Comparison of ENCODE assay signal across 23 mouse cellular contexts in genomic region chr17:27523121-27523520, GRCm38 (mm10). TPM values are rescaled to one million over a fixed set of nuclear protein-coding genes. Genes with fewer than 3 reads are reported as not detected.
DNase-seq lines count a peak whose midpoint lies in the region; ATAC-seq and TF ChIP-seq lines count a peak whose summit lies in the region.
"Had no signal": no experiment of that assay in that cellular context is flagged by ENCODE, and none has a peak within 500 bp of the region (broad histone marks: within the 10 kb centered on the region; RNA-seq: fewer than 3 reads in every experiment).

No protein-coding gene starts in this region.

- H3K4me3 ChIP-seq in midbrain, embryonic 10.5 days = no peak overlapping the region
- H3K4me3 ChIP-seq in midbrain, embryonic 16.5 days (ENCODE audit: low read depth, low read length) = no peak overlapping the region
- H3K4me3 ChIP-seq in midbrain, postnatal 0 days (ENCODE audit: low read depth, low read length) = no peak overlapping the region
- no peak overlapping the region for H3K4me3 ChIP-seq in midbrain, embryonic 15.5 days
- H3K4me3 ChIP-seq: embryonic facial prominence, embryonic 12.5 days; embryonic facial prominence, embryonic 15.5 days; erythroblast, embryonic 14.5 days; forebrain, embryonic 10.5 days; forebrain, embryonic 12.5 days had no signal

- H3K36me3 ChIP-seq in midbrain, embryonic 10.5 days = no peaks in the 10 kb centered on the region
- H3K36me3 ChIP-seq in midbrain, embryonic 16.5 days (ENCODE audit: control insufficient read depth, insufficient read depth, low read length) = no peaks in the 10 kb centered on the region
- H3K36me3 ChIP-seq in midbrain, postnatal 0 days (ENCODE audit: insufficient read depth, low read length) = no peaks in the 10 kb centered on the region
- no peaks in the 10 kb centered on the region for H3K36me3 ChIP-seq in midbrain, embryonic 15.5 days (replicated peaks)
- H3K36me3 ChIP-seq: embryonic facial prominence, embryonic 12.5 days; embryonic facial prominence, embryonic 15.5 days; forebrain, embryonic 10.5 days; forebrain, embryonic 12.5 days had no signal

- peaks cover 37% of the 10 kb centered on the region for H3K4me1 ChIP-seq in midbrain, embryonic 10.5 days
- H3K4me1 ChIP-seq in midbrain, embryonic 16.5 days (ENCODE audit: control insufficient read depth, insufficient read depth, low read length) = peaks cover 15% of the 10 kb centered on the region
- H3K4me1 ChIP-seq in midbrain, postnatal 0 days (ENCODE audit: insufficient read depth, low read length) = peaks cover 8% of the 10 kb centered on the region; the same call in 1 of the 2 replicates
- H3K4me1 ChIP-seq in midbrain, embryonic 15.5 days = peaks cover 24% of the 10 kb centered on the region

- no peak for TF ChIP-seq CTCF in midbrain, postnatal 0 days (IDR thresholded peaks at IDR 0.05)

- intact Hi-C loops in gastrocnemius, postnatal 14 days (cut with DNase I; ENCODE audit: low total_unique reads) = loop anchor here (5.0 kb wide), 2 partner anchors 266 to 311 kb away; no protein-coding TSS in a partner anchor

- peaks cover 38% of the 10 kb centered on the region for H3K27me3 ChIP-seq in midbrain, embryonic 10.5 days (ENCODE audit: low read depth, poor library complexity, severe bottlenecking)
- H3K27me3 ChIP-seq in midbrain, embryonic 16.5 days (ENCODE audit: control insufficient read depth, insufficient read depth, low read depth, low read length) = peaks cover 9% of the 10 kb centered on the region
- H3K27me3 ChIP-seq in midbrain, postnatal 0 days (ENCODE audit: insufficient read depth, low read length) = no peaks in the 10 kb centered on the region; the same call in 1 of the 2 replicates
- peaks cover 13% of the 10 kb centered on the region; the same call in 1 of the 2 replicates for H3K27me3 ChIP-seq in midbrain, embryonic 15.5 days (replicated peaks)

- H3K9me3 ChIP-seq in midbrain, embryonic 10.5 days (replicated peaks) = no peaks in the 10 kb centered on the region
- H3K9me3 ChIP-seq in midbrain, embryonic 16.5 days (replicated peaks; ENCODE audit: control insufficient read depth, low read length, poor library complexity, severe bottlenecking) = no peaks in the 10 kb centered on the region
- H3K9me3 ChIP-seq in midbrain, postnatal 0 days (ENCODE audit: low read length) = no peaks in the 10 kb centered on the region
- H3K9me3 ChIP-seq in midbrain, embryonic 15.5 days = no peaks in the 10 kb centered on the region
- H3K9me3 ChIP-seq: embryonic facial prominence, embryonic 12.5 days; embryonic facial prominence, embryonic 15.5 days; forebrain, embryonic 10.5 days; forebrain, embryonic 12.5 days had no signal

- ATAC-seq in midbrain, embryonic 16.5 days = no peak
- ATAC-seq in midbrain, postnatal 0 days (ENCODE audit: low FRiP score) = no peak
- ATAC-seq in midbrain, embryonic 15.5 days (replicated peaks) = no peak
- ATAC-seq: forebrain, embryonic 14.5 days; forebrain, embryonic 16.5 days had no signal

- no peak overlapping the region for H3K4me2 ChIP-seq in midbrain, embryonic 16.5 days (ENCODE audit: low read length)
- no peak overlapping the region for H3K4me2 ChIP-seq in midbrain, postnatal 0 days (ENCODE audit: low read depth, low read length, poor library complexity, severe bottlenecking)
- no peak overlapping the region for H3K4me2 ChIP-seq in midbrain, embryonic 15.5 days
- H3K4me2 ChIP-seq: embryonic facial prominence, embryonic 12.5 days; embryonic facial prominence, embryonic 15.5 days; forebrain, embryonic 12.5 days had no signal

- H3K9ac ChIP-seq in midbrain, embryonic 16.5 days (ENCODE audit: low read depth, low read length) = no peak overlapping the region
- H3K9ac ChIP-seq in midbrain, postnatal 0 days (replicated peaks; ENCODE audit: low read length, poor library complexity, severe bottlenecking) = 0 out of 2 replicates have a peak overlapping the region, but pooled peaks have one; percentile 42
- H3K9ac ChIP-seq in midbrain, embryonic 15.5 days = no peak overlapping the region
- H3K9ac ChIP-seq: embryonic facial prominence, embryonic 12.5 days; embryonic facial prominence, embryonic 15.5 days; forebrain, embryonic 12.5 days had no signal

- peak; percentile 48 to 58 for DNase-seq in cerebellum, postnatal 25 days
- DNase-seq in cerebellum, postnatal 4 days (ENCODE audit: low spot score in 2 of 2) = no peak
- peak; percentile 2 for DNase-seq in gastrocnemius, postnatal 10 days
- no peak for DNase-seq in gastrocnemius, postnatal 14 days
- DNase-seq in midbrain, embryonic 10.5 days (ENCODE audit: low spot score) = no peak
- no peak for DNase-seq in midbrain, postnatal 0 days (ENCODE audit: low spot score)
- DNase-seq: adrenal gland, adult 2 months; adrenal gland, postnatal 10 days; adrenal gland, postnatal 25 days; cerebellum, adult 11 months; cerebellum, adult 9-10 months; embryo, embryonic 11 days had no signal

- WGBS in midbrain, embryonic 10.5 days = 45% methylated on average over 7 of the region's 7 CpGs
- WGBS in midbrain, embryonic 16.5 days = 47% methylated on average over 7 of the region's 7 CpGs
- WGBS in midbrain, postnatal 0 days = 54% methylated on average over 7 of the region's 7 CpGs
- 44% methylated on average over 7 of the region's 7 CpGs for WGBS in midbrain, embryonic 15.5 days

- H3K27ac ChIP-seq in midbrain, embryonic 10.5 days (replicated peaks) = 0 out of 2 replicates have a peak overlapping the region, but pooled peaks have one; percentile 5
- no peak overlapping the region for H3K27ac ChIP-seq in midbrain, embryonic 16.5 days (ENCODE audit: low read length)
- H3K27ac ChIP-seq in midbrain, postnatal 0 days (ENCODE audit: low read depth, low read length) = no peak overlapping the region
- H3K27ac ChIP-seq in midbrain, embryonic 15.5 days = no peak overlapping the region
- H3K27ac ChIP-seq: embryonic facial prominence, embryonic 12.5 days; embryonic facial prominence, embryonic 15.5 days; forebrain, embryonic 10.5 days; forebrain, embryonic 12.5 days had no signal

RNA-seq across cellular contexts. Expression of gene Grm4, which starts 1.9 kb away (rescaled TPM):
- total RNA-seq in gastrocnemius, postnatal 10 days (2021) = under 1 TPM; 0.16 to 0.32 TPM
- total RNA-seq in gastrocnemius, postnatal 14 days (2021) = not detected
- polyA plus RNA-seq in midbrain, embryonic 10.5 days (2016; fragmentation: Nextera tagmentation; extraction: Ambion mirVana) = 2.8 and 3.5 TPM in 2 replicates
- 7.5 and 11.0 TPM in 2 replicates for polyA plus RNA-seq in midbrain, embryonic 16.5 days (2015; fragmentation: Nextera tagmentation; extraction: Ambion mirVana)
- 37.6 and 54.0 TPM in 2 replicates for total RNA-seq in midbrain, postnatal 0 days (2014; rRNA removed)
- 11.1 and 12.5 TPM in 2 replicates for polyA plus RNA-seq in midbrain, postnatal 0 days (2015; fragmentation: Nextera tagmentation; extraction: Ambion mirVana)
- 10.7 and 10.9 TPM in 2 replicates for polyA plus RNA-seq in midbrain, embryonic 15.5 days (2015; fragmentation: Nextera tagmentation; extraction: Ambion mirVana)
- total RNA-seq: MEL had no signal
- polyA plus RNA-seq: C2C12; erythroblast, embryonic 14.5 days had no signal

RNA-seq across cellular contexts. Expression of gene Hmga1, which starts 33.2 kb away (rescaled TPM):
- 10 to 100 TPM; 24.9 to 27.0 TPM for total RNA-seq in gastrocnemius, postnatal 10 days (2021)
- 10 to 100 TPM; 17.2 to 18.7 TPM for total RNA-seq in gastrocnemius, postnatal 14 days (2021)
- 620 and 831 TPM in 2 replicates for polyA plus RNA-seq in midbrain, embryonic 10.5 days (2016; fragmentation: Nextera tagmentation; extraction: Ambion mirVana)
- polyA plus RNA-seq in midbrain, embryonic 16.5 days (2015; fragmentation: Nextera tagmentation; extraction: Ambion mirVana) = 124 and 134 TPM in 2 replicates
- 135 and 138 TPM in 2 replicates for total RNA-seq in midbrain, postnatal 0 days (2014; rRNA removed)
- polyA plus RNA-seq in midbrain, postnatal 0 days (2015; fragmentation: Nextera tagmentation; extraction: Ambion mirVana) = 144 and 154 TPM in 2 replicates
- polyA plus RNA-seq in midbrain, embryonic 15.5 days (2015; fragmentation: Nextera tagmentation; extraction: Ambion mirVana) = 138 and 141 TPM in 2 replicates

RNA-seq across cellular contexts. Expression of gene AI413582, which starts 42.4 kb away (rescaled TPM):
- total RNA-seq in gastrocnemius, postnatal 10 days (2021) = 1 to 10 TPM; 3.5 to 4.7 TPM
- total RNA-seq in gastrocnemius, postnatal 14 days (2021) = 1 to 10 TPM; 2.6 to 4.4 TPM
- 16.4 and 19.2 TPM in 2 replicates for polyA plus RNA-seq in midbrain, embryonic 10.5 days (2016; fragmentation: Nextera tagmentation; extraction: Ambion mirVana)
- 55.4 and 65.8 TPM in 2 replicates for polyA plus RNA-seq in midbrain, embryonic 16.5 days (2015; fragmentation: Nextera tagmentation; extraction: Ambion mirVana)
- 70.2 and 80.2 TPM in 2 replicates for total RNA-seq in midbrain, postnatal 0 days (2014; rRNA removed)
- 88.8 and 113 TPM in 2 replicates for polyA plus RNA-seq in midbrain, postnatal 0 days (2015; fragmentation: Nextera tagmentation; extraction: Ambion mirVana)
- polyA plus RNA-seq in midbrain, embryonic 15.5 days (2015; fragmentation: Nextera tagmentation; extraction: Ambion mirVana) = 57.0 and 59.5 TPM in 2 replicates

Comparison
In these comparisons a context has a peak if more than half of its experiments do, and no peak if none do; other contexts are left out.
1. DNase-seq: peak in cerebellum, postnatal 25 days (2 of 2) and gastrocnemius, postnatal 10 days (single experiment); none in cerebellum, postnatal 4 days (0 of 2), gastrocnemius, postnatal 14 days (single experiment), midbrain, embryonic 10.5 days (single experiment) and midbrain, postnatal 0 days (single experiment).